Mouse (Mus musculus) G1E (cell line): ENCODE results near the gene Krt80.

ENCODE experiments used
- CTCF ChIP-seq: IDR thresholded peaks from 2 replicates; pipeline ENCODE4 v1.5.1; 2012; ENCODE audit warnings: low read depth, low read length, inconsistent platforms, mixed read lengths
- GATA1 ChIP-seq: IDR thresholded peaks from 2 replicates; pipeline ENCODE4 v1.6.1; 2012; ENCODE audit warnings: borderline replicate concordance, low read length, inconsistent platforms, mixed read lengths
- GATA2 ChIP-seq: IDR thresholded peaks from 2 replicates; pipeline ENCODE4 v1.6.1; 2012; ENCODE audit warnings: low read depth, low read length, inconsistent platforms, borderline replicate concordance
- POLR2AphosphoS5 ChIP-seq: IDR thresholded peaks from 2 replicates; pipeline ENCODE4 v1.6.1; 2012; ENCODE audit warnings: low read depth, low read length, inconsistent platforms; ENCODE audit not compliant: insufficient replicate concordance

GRCm38 (mm10) chr15:101375956-101376775, 6.2 kb upstream of the Krt80 start:
- TF ChIP-seq CTCF (no peak), POLR2AphosphoS5 (no peak), GATA1 (no peak), GATA2 (no peak)
